Mouse (Mus musculus) fat pad, adult 2 months (tissue): ENCODE measurements around the gene Lefty1.
"Not testable (repeated sequence)": the region's sequence is repeated elsewhere in the genome, so short reads cannot be mapped to it uniquely, and the experiment has no call there.

Source experiments
- DNase-seq: peaks from one replicate; pipeline ENCODE4 v3.0.0-alpha.2; 2011; ENCODE audit warnings: low read depth, low spot score; ENCODE audit errors: extremely low read depth

Gene Lefty1

GRCm38 (mm10) chr1:180952085-180952746, 17.4 kb downstream of the Lefty1 start:
- no peak for DNase-seq

DNA sequence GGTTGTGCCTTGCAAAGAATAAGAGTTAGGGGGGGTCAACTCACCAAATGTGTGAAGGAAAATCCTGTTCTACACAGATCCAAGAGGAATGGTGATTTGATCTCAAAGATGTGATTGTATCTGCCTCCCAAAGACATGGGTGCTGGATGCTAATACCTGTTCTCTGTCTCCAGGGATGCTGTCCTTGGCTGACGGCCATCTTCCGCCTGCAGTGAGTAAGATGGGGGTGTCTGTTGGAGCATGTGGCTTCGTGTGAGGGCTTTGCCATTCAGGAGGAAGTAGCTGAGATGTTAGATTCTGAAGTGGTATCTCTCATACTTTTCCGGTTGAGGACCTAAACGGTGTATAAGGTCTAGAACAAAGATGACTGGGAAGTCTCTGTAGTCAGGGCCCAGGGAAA, 18.0 kb downstream of the Lefty1 start:
- no peak for DNase-seq

- no peak for DNase-seq
Observed at GRCm38 (mm10) chr1:180956401-180956800, 21.6 kb downstream of the Lefty1 start.

DNA sequence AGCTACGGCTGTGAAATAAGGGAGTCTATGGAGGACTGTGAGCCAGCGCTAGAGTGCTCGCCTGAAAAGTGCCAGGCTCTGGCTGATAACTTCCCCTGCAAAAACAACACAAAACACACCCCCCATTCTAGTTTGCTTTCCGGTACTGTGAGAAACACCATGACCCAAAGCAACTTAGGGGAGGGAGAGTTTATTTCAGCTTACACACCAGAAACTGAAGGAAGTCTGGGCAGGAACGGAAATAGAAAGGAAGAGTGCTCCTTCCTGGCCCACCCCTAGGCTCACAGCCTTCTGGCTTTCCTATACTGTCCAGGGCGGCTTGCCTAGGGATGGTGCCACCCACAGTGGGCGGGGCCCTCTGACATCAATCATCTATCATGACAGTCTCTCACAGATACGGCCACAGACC, 22.2 kb downstream of the Lefty1 start:
- no peak for DNase-seq

GRCm38 (mm10) chr1:180957989-180958388, 23.2 kb downstream of the Lefty1 start:
- no peak for DNase-seq

DNA sequence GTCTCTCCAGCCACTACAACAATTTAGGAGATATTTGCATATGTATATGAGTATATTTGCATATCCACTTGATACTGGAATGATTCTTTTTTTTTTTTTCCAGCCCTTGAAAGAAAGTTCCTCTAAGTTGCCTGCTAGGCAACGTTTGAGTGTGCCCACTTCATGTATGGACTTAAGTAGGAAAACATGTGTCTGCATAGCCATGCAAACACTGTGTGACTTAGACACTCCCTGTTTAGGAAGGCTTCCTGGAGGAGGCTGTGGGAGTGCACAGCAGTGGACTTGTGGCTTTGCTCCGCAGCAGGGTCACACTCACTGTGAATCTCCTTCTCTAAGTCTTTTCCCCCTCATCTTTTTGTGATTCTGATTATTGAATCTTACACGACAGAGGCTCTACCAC, 24.0 kb downstream of the Lefty1 start:
- no peak for DNase-seq

- DNase-seq: no peak
Observed at GRCm38 (mm10) chr1:180965786-180966185, 31.0 kb downstream of the Lefty1 start.

- no peak for DNase-seq
Observed at GRCm38 (mm10) chr1:180966542-180966941, 31.7 kb downstream of the Lefty1 start.

GRCm38 (mm10) chr1:180967261-180967660, 32.4 kb downstream of the Lefty1 start:
- peak; percentile 86 for DNase-seq

- DNase-seq: no peak
Observed at GRCm38 (mm10) chr1:180972941-180973340, 38.1 kb downstream of the Lefty1 start.

DNA sequence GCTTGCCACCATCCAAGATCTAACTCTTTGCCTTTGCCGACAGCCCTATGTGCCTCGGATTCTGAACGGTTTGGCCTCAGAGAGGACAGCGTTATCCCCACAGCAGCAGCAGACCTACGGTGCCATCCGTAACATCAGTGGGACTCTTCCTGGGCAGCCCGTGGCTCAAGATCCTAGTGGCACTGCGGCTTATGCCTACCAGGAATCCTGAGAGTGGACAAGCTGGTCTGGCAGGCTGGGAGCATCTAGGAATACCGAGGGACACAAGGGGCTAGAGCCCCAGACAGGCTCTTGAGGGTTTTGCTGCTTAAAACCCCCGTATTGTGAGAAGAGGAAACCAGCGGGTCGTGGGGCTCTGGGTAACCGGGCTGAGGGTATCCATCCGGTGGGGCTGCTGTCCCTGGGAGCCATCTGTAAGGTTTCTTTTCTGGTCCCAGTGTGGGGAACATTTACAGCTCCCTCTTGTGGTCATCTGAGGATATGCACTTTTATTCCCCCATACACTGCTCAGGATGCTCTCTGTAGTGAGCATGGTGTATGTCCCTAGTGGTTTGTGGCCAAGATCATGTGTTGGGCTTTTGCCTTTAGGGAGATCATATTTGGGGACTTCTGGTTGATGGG, 39.4 kb downstream of the Lefty1 start:
- no peak for DNase-seq

DNA sequence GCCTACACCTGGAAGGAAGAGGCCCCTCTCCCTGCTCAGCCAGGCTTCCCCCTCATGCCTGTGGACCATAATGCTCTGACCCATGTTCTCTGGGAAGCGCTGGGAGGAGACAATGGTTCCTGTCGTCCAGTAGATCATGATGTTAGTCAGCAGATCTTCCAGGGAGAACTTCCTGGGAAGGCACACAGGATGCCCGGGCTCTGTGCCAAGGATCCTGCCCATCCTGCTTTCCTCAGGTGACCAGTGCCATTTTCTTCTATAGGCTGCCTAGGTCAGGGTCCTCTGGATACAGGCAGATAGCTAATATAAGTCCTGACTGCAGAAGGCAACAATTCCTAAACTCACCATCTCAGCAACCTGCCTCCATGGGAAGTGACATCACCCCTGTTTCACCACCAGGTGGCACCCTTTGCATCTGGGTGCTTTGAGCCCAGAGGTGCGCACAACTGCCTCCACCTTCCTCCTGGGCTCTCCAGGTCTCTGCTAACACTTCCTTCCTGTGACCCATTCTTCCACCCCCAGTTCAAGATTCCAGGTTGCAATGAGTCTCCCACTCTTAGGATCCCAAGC, 41.4 kb downstream of the Lefty1 start:
- DNase-seq: no peak

DNA sequence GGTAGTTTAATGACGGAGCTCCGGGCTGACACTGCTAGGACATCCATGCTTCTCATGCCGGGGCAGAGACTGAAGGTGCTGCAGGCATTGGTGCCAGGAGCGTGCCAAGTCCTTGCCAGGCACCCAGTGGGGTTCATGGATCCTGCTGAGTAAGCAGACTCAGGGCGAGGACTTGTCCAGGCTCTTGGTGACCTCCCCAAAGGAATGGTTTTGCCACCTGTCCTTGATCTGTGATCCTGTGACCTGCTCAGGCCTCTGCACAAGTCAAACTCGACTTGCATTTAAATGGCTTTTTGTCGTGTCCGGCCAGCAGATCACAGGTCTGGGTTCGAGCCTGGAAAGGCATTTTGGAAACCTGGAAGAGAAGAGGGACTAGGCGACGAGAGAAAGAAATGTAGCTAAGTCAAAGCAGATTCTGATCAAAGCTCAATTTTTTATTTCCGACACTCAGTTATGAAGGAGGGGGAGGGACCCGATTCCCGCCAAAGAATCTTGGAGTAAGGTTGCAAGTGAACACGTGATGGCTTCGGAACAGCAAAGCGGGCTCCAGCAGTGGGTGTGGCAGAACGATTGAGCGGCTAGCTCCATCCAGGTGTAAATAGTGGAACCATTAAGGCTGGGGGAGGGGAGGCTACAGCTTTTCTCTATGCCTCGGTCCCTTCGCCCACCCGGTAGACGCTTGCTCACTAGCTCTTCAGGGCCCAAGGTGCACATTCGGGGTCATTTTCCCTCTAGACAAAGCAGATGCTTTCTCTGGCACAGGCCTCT, 44.8 kb downstream of the Lefty1 start:
- no peak for DNase-seq

DNA sequence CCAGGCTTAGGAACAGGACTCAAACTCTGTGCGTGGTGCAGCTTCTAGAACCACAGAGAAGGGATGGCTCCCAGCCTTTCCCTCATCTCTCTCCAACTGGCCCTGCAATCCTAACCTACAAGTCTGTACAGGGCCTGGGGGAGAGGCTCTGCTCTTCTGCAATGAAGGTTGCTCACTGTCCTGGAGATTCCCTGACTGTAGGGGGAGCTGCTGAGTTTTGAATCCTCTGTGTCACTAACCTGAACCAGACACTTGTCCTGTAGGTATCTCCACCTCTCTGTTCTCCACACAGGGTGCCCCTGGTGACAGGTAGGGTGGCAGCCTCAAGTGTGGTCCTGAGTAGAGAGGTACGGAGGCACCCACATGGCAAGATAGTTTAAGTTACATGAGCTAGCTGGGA, 45.6 kb downstream of the Lefty1 start:
- no peak for DNase-seq

DNA sequence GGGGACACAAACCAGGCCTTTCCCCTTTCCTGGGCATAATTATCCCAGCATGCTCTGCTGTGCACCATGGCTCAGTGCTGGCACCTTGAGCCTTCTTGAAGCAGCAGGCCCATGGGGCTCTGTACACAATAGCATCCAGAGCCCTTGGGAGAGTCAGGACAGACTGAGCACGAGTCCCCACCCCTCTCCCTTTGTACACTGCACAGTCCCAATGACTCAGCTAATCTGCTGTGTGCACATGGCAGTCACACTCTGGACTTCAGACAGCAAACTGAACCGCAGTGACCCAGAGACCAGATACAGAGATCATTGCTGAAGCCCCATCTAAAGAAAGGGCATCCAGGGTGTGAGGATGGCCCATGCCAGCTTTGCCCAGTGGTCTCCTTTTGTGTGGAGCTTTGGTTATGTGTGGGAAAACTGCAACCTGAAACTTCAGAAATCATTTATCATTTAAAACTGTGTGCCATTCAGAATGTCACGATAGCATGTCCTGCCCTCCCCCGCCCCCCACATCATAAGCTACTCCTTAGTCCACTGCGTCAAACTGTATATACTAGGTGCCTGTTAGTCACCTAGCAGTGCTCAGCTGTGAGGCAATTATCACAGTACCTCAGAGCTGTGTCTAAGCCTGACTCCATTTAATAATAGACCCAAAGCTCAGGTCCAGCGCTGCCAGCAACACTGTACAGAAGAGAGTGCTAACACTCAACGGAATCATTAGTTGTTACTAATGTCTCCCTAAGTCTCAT, 46.6 kb downstream of the Lefty1 start:
- DNase-seq: not testable (repeated sequence)

DNA sequence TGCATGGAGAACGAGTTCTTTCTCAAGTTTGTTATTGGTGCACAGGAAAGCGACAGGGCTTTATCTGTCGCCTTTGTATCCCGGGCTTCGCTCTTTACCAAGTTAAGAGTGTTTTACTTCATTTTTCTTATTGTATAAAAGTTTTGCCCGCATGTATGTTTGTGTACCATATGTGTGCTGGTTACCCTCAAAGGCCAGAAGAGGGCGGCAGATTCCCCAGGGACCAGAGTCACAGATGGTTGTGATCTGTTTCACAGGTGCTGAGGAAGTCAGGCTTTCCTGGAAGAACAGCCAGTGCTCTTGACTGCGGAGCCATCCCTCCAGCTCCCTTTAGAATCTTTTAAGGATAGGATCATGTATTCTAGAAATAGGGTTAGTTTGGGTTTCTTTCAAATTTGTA, 51.9 kb downstream of the Lefty1 start:
- no peak for DNase-seq

GRCm38 (mm10) chr1:180987759-180988158, 52.9 kb downstream of the Lefty1 start:
- DNase-seq: no peak
